Mouse (Mus musculus): ENCODE measurements around the gene C1qtnf5.
"Not testable (repeated sequence)": the region's sequence is repeated elsewhere in the genome, so short reads cannot be mapped to it uniquely, and the experiment has no call there.

C1qtnf5 gene

GRCm38 (mm10) chr9:44104881-44105280, 2.2 kb upstream of the C1qtnf5 start:
- DNase-seq (ENCODE audit: extremely low spot score, low spot score) = no peak

- DNase-seq (ENCODE audit: extremely low spot score, low spot score) = no peak
Observed at GRCm38 (mm10) chr9:44105781-44106180, 1.3 kb upstream of the C1qtnf5 start.

- no peak for DNase-seq (ENCODE audit: extremely low spot score, low spot score)
Observed at GRCm38 (mm10) chr9:44106182-44106581, 863 bp upstream of the C1qtnf5 start.

- DNase-seq (ENCODE audit: extremely low spot score, low spot score) = no peak
Observed at GRCm38 (mm10) chr9:44106596-44106995, 449 bp upstream of the C1qtnf5 start.

- peak; percentile 56 for DNase-seq (ENCODE audit: extremely low spot score, low spot score)
Observed at GRCm38 (mm10) chr9:44107557-44108179, 623 bp downstream of the C1qtnf5 start.

GRCm38 (mm10) chr9:44108269-44109055, 1.4 kb downstream of the C1qtnf5 start:
- DNase-seq (ENCODE audit: extremely low spot score, low spot score) = no peak

- peak; percentile 80 for DNase-seq (ENCODE audit: extremely low spot score, low spot score)
Observed at GRCm38 (mm10) chr9:44109360-44110095, 2.5 kb downstream of the C1qtnf5 start.

- not testable (repeated sequence) for DNase-seq (ENCODE audit: extremely low spot score, low spot score)
Observed at GRCm38 (mm10) chr9:44111909-44112308, 4.9 kb downstream of the C1qtnf5 start.

- DNase-seq (ENCODE audit: extremely low spot score, low spot score) = peak; percentile 93
Observed at GRCm38 (mm10) chr9:44113105-44113789, 6.2 kb downstream of the C1qtnf5 start, which contains the start of the genes Gm49380 and Rnf26. Gm49380 (minus strand) TSS chr9:44113500. Rnf26 (minus strand) TSS chr9:44113517.

- no peak for DNase-seq (ENCODE audit: extremely low spot score, low spot score)
Observed at GRCm38 (mm10) chr9:44114453-44114852, 7.4 kb downstream of the C1qtnf5 start.

- DNase-seq (ENCODE audit: extremely low spot score, low spot score) = no peak
Observed at GRCm38 (mm10) chr9:44115599-44115998, 8.6 kb downstream of the C1qtnf5 start.

- DNase-seq (ENCODE audit: extremely low spot score, low spot score) = no peak
Observed at GRCm38 (mm10) chr9:44116182-44116581, 9.1 kb downstream of the C1qtnf5 start.

GRCm38 (mm10) chr9:44119011-44119410, 12.0 kb downstream of the C1qtnf5 start:
- no peak for DNase-seq (ENCODE audit: extremely low spot score, low spot score)

- DNase-seq (ENCODE audit: extremely low spot score, low spot score) = no peak
Observed at GRCm38 (mm10) chr9:44119948-44120465, 13.0 kb downstream of the C1qtnf5 start.

GRCm38 (mm10) chr9:44124317-44124716, 17.3 kb downstream of the C1qtnf5 start:
- DNase-seq (ENCODE audit: extremely low spot score, low spot score) = no peak

- DNase-seq (ENCODE audit: extremely low spot score, low spot score) = no peak
Observed at GRCm38 (mm10) chr9:44125026-44125425, 18.0 kb downstream of the C1qtnf5 start.

- peak; percentile 87 for DNase-seq (ENCODE audit: extremely low spot score, low spot score)
Observed at GRCm38 (mm10) chr9:44125546-44126428, 18.7 kb downstream of the C1qtnf5 start.

GRCm38 (mm10) chr9:44126746-44127145, 19.7 kb downstream of the C1qtnf5 start:
- DNase-seq (ENCODE audit: extremely low spot score, low spot score) = peak; percentile 12

GRCm38 (mm10) chr9:44127351-44127801, 20.3 kb downstream of the C1qtnf5 start:
- peak; percentile 11 for DNase-seq (ENCODE audit: extremely low spot score, low spot score)

GRCm38 (mm10) chr9:44129633-44130032, 22.6 kb downstream of the C1qtnf5 start:
- DNase-seq (ENCODE audit: extremely low spot score, low spot score) = no peak

All from neural tube, embryonic 10.5 days (tissue).